Mouse (Mus musculus) erythroid progenitor cell, adult 5-6 weeks (primary cell): ENCODE data around the gene Gsc2. TPM values are rescaled to one million over a fixed set of nuclear protein-coding genes. Genes with fewer than 3 reads are reported as not detected.
"Not testable (repeated sequence)": the region's sequence is repeated elsewhere in the genome, so short reads cannot be mapped to it uniquely, and the experiment has no call there.

ENCODE experiments used
- ATAC-seq: replicated peaks from 2 replicates; pipeline ENCODE4 v1.8.0; 2016; ENCODE audit warnings: moderate number of reproducible peaks, mild to moderate bottlenecking, moderate TSS enrichment, inconsistent platforms; ENCODE audit not compliant: poor library complexity, low FRiP score, severe bottlenecking
- total RNA-seq, 2 experiments: library from RNA; stranded (forward) in 1 of 2; stranded (reverse) in 1 of 2; fragments of 150-400 nt in 1 of 2; fragments of 186-747, 209-891 nt in 1 of 2; gene quantifications; 2 replicates each; pipeline versions ENCODE4 v1.2.3 to v1.2.4; 2015 to 2017; ENCODE audit warnings: low replicate concordance in 2 of 2

The Gsc2 gene
- total RNA-seq (2015; ENCODE audit: low replicate concordance) = not detected in 2 replicates
- not detected in 2 replicates for total RNA-seq (2017; ENCODE audit: low replicate concordance)

GRCm38 (mm10) chr16:17914307-17915249 lies at the start of gene Gsc2:
Gene Gsc2 (minus strand): TSS chr16:17915059.
- no peak for ATAC-seq

DNA sequence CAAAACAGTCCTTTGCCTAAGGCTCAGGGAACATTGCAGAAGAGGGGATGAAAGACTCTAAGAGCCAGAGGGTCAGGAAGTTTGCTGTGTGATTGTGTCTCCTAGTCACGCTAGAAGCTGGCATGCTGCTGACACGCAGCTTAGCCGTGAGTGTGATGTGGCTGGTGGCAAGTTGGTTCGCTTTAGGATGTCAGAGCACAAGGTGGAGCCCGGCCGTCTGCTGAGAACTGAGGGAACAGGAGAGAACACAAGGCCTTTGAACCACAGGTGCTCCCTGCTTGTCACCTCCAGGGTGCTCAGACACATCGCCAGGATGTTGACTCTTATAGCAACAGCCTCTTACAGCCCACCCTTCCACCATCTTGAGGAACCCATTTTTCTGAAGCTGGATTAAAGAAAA lies 47.2 kb upstream of the Gsc2 start:
- ATAC-seq = no peak

DNA sequence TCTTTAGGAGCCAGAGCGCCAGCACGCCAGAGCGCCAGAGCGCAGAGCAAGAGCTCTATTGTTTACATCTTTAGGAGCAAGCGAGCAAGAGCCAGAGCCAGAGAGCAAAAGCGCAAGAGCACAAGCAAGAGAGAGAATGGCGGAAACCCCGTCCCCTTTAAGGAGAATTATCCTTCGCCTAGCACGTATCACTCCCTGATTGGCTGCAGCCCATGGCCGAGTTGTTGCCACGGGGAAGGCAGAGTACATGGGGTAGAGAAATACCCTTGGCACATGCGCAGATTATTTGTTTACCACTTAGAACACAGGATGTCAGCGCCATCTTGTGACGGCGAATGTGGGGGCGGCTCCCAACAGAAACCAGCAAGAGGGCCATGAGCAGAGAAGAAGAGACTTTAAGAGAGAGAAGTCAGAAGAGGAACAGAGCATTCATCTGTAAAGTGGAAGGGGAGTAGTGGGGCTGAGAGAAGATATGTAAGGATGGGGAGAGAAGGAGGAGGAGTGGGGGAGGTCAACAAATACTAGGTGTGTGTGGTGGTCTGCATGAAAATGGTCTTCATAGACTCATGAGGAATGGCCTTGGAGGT lies 41.3 kb upstream of the Gsc2 start:
- not testable (repeated sequence) for ATAC-seq

GRCm38 (mm10) chr16:17951618-17952017 lies 36.8 kb upstream of the Gsc2 start:
- ATAC-seq = no peak

DNA sequence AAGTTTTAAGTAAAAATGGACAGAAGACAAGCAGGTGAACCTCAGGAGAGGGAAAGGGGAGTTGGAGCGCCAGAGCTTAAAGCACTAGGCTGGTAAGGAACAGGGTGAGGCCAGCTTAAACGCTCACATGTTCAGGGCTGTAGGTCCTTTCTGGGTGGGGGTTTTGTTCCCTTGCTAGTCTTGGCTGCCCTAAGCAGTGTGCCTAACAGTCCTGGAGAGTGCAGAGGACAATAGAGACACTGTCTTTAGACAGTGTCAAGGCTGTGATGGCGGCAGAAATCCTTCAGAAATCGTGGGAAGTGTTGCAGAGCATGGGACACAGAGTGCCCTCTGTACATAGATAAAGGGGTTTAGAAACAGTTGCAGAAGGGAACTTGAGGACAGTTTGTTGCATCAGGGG lies 35.2 kb upstream of the Gsc2 start:
- no peak for ATAC-seq

DNA sequence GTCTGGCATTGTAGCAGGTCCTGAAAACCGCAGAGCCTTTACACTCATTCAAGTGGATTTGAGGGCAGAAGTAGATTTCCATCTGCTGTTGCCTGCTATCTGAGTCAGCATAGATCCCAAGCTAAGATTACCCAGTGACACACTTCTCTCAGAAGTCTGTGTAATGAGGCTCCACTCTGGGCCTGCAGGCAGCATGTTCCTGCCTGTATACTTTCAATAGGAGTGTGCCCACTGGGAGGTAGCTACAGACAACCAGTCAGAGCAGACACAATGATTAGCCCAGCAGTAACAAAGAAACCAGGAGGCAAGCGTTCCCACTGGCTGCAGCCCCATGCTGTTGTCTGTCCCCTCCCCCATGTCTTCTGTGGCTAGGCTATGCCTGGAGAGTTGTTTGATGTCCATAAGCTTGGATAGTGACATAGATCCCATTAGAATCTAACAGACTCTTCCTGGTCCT lies 34.6 kb upstream of the Gsc2 start:
- no peak for ATAC-seq

DNA sequence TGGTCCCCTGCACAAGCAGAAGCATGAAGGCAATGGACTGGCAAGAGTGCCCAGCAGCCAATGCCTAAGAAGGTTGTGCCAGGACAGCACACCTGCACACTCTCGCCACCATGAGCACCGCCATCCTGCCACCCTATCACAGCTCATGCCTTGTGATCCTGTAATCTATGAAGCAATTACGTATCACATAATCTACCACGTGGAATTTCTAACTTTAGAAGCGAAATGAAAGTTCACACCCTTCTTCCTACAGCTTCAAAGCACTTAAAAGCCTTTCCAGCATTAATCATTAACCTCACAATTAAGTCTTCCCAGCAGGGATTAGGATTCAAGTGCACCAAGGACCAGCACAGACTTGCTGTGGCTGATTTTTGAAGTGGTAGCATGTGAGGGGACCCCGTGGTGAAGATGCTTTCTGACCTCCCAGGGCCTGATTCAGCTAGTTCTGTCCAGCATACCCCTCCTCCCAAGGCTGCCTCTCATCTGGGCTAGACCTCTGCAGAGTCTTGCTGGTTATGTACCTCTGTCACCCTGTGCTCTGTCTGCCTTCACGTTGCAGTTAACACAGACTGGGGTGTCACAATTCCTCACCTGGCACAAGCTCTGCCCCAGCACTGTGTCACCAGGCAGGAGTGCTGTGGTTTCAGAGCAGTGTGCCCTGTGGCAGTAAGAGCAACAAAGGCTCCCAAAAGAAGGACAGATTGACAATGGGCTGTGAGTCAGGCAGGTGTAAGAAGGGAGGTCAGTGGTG lies 30.4 kb upstream of the Gsc2 start:
- ATAC-seq = no peak

DNA sequence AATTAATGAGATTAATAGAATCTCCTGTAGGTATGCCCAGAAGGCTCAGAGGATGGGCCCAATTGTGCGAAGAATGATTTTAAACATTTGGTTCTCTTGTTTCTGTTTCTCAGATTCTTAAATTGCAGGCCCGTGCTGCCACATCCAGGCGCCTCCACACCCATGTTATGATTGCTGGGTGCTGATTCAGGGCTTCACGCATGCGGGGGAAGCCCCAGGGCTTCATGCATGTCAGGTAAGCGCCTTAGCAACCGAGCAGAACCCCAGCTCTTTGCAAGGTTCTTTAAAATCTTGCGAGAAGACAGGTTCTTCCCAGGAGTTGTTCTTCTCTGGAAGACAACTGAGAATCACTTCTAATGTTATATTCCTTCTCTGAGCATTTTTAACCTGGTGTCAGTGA lies 28.6 kb upstream of the Gsc2 start:
- no peak for ATAC-seq

DNA sequence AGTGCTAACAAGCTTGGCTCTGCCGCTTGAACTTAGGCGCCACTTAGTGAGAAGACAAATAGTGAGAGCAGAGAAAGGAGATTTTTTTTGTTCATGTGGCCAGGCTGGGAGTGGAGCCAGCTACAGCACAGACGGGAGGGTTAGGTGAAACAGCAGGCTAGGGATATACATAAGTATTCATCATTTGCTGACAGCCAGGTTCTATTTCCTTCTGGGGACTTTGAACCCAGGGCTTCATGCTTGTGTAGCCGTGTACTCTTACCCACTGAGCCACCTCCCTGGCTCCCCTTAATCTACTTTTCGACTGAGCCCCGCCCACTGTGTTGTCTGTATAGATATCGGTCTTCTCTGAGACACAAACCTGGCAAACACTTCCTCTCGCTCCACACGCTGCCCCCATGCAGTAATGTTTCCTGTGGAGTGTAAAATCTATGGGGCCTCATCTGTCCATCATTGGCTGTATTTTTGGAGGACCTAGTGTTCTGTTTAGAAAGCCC lies 24.4 kb upstream of the Gsc2 start:
- ATAC-seq = peak; percentile 83

GRCm38 (mm10) chr16:17938821-17939220 lies 24.0 kb upstream of the Gsc2 start:
- peak; percentile 93 for ATAC-seq

DNA sequence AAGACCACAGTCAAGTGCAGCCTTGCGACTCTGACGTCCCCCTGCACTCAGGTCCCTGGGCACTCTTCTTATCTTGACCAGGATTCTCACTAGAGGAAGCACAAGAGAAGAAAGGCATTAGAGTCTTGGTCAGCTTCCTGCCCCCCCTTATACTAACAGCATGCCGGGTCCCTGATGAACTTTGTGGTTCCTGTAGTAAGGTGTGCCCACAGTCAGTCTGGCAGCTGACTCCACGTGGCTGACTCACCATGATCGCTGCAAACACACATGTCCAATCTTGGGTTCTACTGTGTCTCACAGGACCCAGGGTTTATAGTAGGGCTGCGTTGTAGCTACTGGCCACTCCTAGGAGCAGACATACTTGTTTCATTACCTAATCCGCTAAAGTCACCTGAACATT lies 23.3 kb upstream of the Gsc2 start:
- no peak for ATAC-seq

DNA sequence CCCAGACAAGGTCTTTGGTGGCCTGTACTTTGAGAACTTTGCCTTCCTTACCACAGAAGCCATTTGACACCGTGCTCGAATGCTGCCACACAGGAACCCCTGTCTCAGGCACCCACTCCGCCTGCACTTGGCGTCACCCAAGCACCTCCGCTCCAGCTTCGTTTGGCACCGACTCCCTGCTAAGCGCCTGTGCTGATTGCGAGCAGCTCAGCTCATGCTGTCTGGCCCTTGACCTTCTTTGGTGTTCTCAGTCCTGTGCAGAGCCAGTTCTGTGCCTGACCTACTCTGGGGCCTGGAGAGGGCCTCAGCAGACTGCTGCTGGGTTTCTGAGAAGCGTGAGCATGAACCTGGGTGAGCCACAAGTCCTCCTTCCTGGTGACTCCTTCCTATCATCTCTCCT lies 21.9 kb upstream of the Gsc2 start:
- no peak for ATAC-seq

GRCm38 (mm10) chr16:17934445-17934910 lies 19.6 kb upstream of the Gsc2 start:
- ATAC-seq = no peak

DNA sequence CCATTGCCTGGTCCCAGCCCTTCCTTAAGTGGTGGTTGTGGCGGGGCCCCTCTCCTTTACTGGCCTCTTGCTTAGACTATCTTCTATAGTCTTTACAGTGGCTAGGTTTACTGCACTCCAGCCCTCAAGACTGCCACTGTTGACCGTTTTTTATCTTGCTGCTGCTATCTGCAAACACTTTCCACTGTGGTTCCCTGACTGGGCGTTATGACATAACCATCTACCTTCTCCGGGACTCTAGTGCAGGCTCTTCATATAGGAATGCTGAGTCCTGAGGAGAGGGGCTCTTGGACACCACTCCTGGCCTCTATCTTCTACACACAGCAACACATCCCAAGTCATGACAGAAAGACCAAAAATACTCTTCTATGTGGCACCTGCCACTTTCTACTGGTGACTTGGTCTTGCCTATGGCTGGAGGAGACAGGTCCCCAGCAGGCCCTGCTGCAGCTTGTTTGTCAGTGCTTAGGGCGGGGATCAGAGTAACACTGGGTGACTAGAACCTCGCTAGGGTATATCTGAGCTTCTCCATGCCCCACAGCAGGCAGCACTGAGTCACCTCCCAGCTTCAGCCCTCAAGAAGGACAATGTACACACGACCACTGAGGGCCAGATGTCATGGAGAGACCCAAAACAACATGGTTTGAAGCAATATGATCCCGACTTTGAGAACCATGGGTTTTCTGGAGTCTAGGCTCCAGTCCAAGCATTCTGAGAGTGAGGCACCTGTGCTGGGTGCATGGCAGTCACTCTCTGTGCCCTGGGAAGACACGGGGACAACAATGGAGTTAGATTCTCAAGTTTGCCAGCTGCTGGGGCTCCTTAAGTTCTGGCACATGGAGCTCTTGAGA lies 19.0 kb upstream of the Gsc2 start:
- peak; percentile 28; the same call in 1 of the 2 replicates for ATAC-seq

DNA sequence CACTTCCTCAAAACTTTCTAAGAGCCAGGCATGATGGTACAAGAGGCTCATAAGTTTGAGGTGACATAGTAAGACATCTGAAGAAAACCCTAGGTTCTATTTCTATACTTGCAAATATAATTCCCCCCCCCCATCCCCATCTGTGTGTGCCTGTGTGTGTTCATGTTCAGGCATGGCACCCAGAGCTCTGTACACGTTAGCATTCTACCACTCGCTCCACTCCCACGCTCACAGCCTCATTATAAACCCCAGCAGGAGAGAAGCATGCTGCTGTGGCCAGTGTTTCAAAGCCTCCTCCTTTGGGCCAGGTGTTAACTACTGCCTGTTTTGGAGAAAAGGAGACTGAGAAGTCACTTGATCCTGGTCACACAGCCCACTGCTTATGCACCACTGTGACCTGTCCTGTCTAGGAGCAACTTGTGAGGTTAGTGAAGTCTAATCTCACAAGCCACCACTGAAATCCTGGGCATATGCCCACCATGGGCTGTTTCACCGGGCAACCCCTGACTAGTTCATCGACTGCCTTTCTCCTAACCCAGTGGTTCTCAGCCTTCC lies 17.1 kb upstream of the Gsc2 start:
- no peak for ATAC-seq

DNA sequence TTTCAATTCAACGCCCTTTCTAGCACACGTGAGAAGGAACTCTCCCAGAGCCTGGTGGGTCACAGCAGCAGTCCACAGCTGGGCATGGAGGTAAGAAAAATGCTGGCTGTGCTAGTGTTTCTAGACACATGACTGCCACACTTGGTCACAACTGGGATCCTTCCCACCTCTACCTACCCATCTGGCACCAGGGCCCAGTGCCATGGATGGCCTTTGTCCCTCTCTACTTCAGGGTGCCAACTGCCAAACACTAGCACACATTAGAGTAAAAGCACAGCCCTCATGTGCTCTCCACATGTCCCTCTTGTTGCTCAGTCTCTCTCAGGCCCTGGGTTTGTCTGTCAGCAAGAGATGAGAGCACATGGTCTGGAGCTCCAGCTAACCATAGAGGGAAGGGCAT lies 14.8 kb upstream of the Gsc2 start:
- no peak for ATAC-seq

DNA sequence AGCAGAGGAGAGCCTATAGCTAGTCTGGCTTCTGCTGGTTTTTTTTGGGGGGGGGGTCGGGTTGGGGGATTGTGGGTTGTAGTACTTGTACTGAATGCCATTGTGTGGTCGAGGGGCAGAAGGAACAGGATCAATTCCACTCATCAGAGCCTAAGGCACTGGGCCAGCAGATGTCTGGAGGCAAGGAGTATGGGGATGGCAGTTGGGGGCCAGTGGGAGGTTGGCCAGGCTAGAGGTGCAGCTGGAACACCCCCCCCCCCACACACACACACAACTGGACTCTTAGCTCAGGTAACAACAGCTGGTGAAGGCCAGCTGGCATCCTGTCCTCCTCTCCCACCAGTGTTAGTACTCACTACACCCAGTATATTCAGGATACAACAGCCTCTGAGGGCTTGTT lies 14.4 kb upstream of the Gsc2 start:
- no peak for ATAC-seq

DNA sequence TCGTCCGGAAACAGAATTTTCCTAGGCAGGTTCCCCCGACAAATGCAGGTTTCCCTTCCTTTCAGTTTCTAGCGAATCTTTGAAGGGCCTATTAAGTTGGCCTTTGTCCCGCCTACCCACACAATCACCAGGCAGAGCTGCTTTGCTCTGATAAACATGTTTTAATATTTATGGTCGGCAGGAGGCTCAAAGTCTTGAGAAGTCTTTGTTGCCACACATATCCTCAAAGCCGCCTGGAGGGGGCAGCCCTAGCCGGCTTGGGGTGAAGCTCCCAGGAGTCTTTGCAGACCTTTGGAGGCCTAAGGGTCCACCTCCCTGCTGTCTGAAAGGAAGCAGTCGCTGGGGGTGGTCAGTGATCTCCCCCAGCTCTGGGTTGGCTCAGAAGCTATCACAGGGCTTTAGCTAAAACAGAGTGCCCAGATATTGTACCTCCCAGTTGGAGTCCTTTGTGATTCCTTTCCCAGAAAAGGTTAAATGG lies 13.8 kb upstream of the Gsc2 start:
- ATAC-seq = peak; percentile 77

DNA sequence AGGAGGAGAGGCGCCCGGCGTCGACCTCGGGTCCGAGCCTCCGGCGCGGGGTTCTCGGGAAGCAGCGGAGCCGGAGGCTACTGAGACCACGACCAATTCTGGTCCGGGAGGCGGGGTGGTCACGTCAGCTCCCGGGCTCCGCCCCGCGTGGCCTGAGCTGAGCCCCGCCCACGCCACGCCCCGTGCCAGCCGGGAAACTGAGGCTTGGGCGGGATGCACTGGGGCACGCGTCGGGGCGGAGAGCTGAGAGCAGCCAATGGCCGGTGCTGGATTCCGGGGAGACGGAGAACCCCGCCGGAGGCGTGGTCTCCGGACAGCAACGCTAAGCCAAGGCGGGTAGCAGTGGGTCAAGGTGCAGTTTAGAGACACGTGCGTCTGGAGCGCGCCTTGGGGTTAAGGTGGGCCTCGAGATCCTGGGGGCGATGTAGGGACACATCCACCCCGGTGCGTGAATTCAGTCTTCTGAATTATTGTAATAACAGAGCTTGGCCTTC lies 13.3 kb upstream of the Gsc2 start, which contains the start of gene Slc25a1:
Gene Slc25a1 (minus strand): TSS at position 133 of the 494 bp plus-strand sequence.
- peak; percentile 78 for ATAC-seq
